Mouse (Mus musculus) lung, adult 2 months (tissue): ENCODE results near the gene Prg2. TPM values are rescaled to one million over a fixed set of nuclear protein-coding genes. Genes with fewer than 3 reads are reported as not detected.

ENCODE experiments used
- DNase-seq: peaks from one replicate; pipeline ENCODE4 v3.0.0; 2022
- H3K4me1 ChIP-seq: fragments of 200-500 bp; 2 replicates; pipeline ENCODE4 v1.6.1; 2011; ENCODE audit warnings: low read length; ENCODE audit not compliant: control insufficient read depth, insufficient read depth
- H3K4me3 ChIP-seq: fragments of 200-500 bp; replicated peaks from 2 replicates; pipeline ENCODE3; 2011; ENCODE audit warnings: low read depth, mild to moderate bottlenecking, control low read depth, low read length; ENCODE audit errors: extremely low read depth
- CTCF ChIP-seq: fragments of 200-500 bp; IDR thresholded peaks from 2 replicates; pipeline ENCODE4 v1.5.1; 2011; ENCODE audit warnings: mild to moderate bottlenecking, low read length, control low read depth; ENCODE audit not compliant: insufficient read depth
- POLR2A ChIP-seq: fragments of 200-500 bp; IDR thresholded peaks from 2 replicates; pipeline ENCODE4 v1.6.1; 2011; ENCODE audit warnings: low read depth, mild to moderate bottlenecking, control low read depth, low read length, borderline replicate concordance; ENCODE audit errors: extremely low read depth
- WGBS: fragments of 180-500 bp; shearing (Covaris S2); methylation state at CpG from one replicate; pipeline ENCODE4 v1.1.7; 2018; 5-methylcytosine and 5-hydroxymethylcytosine counted together
- polyA plus RNA-seq: library from polyadenylated mRNA; depleted of rRNA; stranded (reverse); fragments of >200 nt; gene quantifications from 2 replicates; pipeline ENCODE4 v1.2.3, GENCODE M21; 2012

The Prg2 gene
- polyA plus RNA-seq, 1 experiment, result 1.2 TPM

GRCm38 (mm10) chr2:84999486-85000181, 19.4 kb downstream of the Prg2 start:
- DNase-seq, result no peak
- 41% methylated on average over 3 of the region's 3 CpGs for WGBS
- no peak for TF ChIP-seq POLR2A
- TF ChIP-seq CTCF, result no peak
- Histone ChIP-seq H3K4me3 (no peak overlapping the region), H3K4me1 (peaks cover 6% of the 10 kb centered on the region)

GRCm38 (mm10) chr2:85001497-85001896, 21.2 kb downstream of the Prg2 start:
- TF ChIP-seq CTCF, result no peak
- 0 out of 2 replicates have a peak, but pooled peaks have one; percentile 24 for TF ChIP-seq POLR2A
- DNase-seq, result no peak
- Histone ChIP-seq H3K4me3 (no peak overlapping the region), H3K4me1 (peaks cover 6% of the 10 kb centered on the region)
- WGBS, result 42% methylated on average over 13 of the region's 13 CpGs

GRCm38 (mm10) chr2:85002575-85002974, 22.3 kb downstream of the Prg2 start:
- no peak for DNase-seq
- H3K4me1 ChIP-seq, result peaks cover 6% of the 10 kb centered on the region
- TF ChIP-seq CTCF (no peak), POLR2A (no peak)
- WGBS, result 81% methylated on average over 8 of the region's 8 CpGs
- no peak overlapping the region for H3K4me3 ChIP-seq

- 88% methylated on average over 4 of the region's 4 CpGs for WGBS
- DNase-seq, result no peak
- TF ChIP-seq CTCF (no peak), POLR2A (no peak)
- Histone ChIP-seq H3K4me3 (no peak overlapping the region), H3K4me1 (peaks cover 6% of the 10 kb centered on the region)
Observed at GRCm38 (mm10) chr2:85004341-85004740, 24.1 kb downstream of the Prg2 start.

GRCm38 (mm10) chr2:85006600-85006999, 26.3 kb downstream of the Prg2 start:
- no peak for DNase-seq
- Histone ChIP-seq H3K4me1 (peaks cover 2% of the 10 kb centered on the region; the same call in 1 of the 2 replicates), H3K4me3 (no peak overlapping the region)
- no peak for TF ChIP-seq POLR2A
- no peak for TF ChIP-seq CTCF
- 84% methylated on average over 7 of the region's 7 CpGs for WGBS

- 24% methylated on average over 4 of the region's 4 CpGs for WGBS
- H3K4me1 ChIP-seq, result no peaks in the 10 kb centered on the region
- TF ChIP-seq POLR2A (no peak), CTCF (0 out of 2 replicates have a peak, but pooled peaks have one; percentile 7)
- no peak for DNase-seq
- no peak overlapping the region for H3K4me3 ChIP-seq
Observed at GRCm38 (mm10) chr2:85007729-85008128, 27.5 kb downstream of the Prg2 start.

GRCm38 (mm10) chr2:85009212-85009611, 29.0 kb downstream of the Prg2 start:
- Histone ChIP-seq H3K4me1 (no peaks in the 10 kb centered on the region), H3K4me3 (no peak overlapping the region)
- 67% methylated on average over 2 of the region's 2 CpGs for WGBS
- TF ChIP-seq CTCF, result no peak
- TF ChIP-seq POLR2A, result no peak
- DNase-seq, result no peak

- 37% methylated on average over 9 of the region's 9 CpGs for WGBS
- H3K4me3 ChIP-seq, result no peak overlapping the region
- no peaks in the 10 kb centered on the region for H3K4me1 ChIP-seq
- TF ChIP-seq POLR2A, result no peak
- TF ChIP-seq CTCF, result no peak
- no peak for DNase-seq
Observed at GRCm38 (mm10) chr2:85011906-85012604, 31.8 kb downstream of the Prg2 start.

GRCm38 (mm10) chr2:85012679-85013078, 32.4 kb downstream of the Prg2 start:
- Histone ChIP-seq H3K4me3 (no peak overlapping the region), H3K4me1 (no peaks in the 10 kb centered on the region)
- no peak for DNase-seq
- 82% methylated on average over 14 of the region's 14 CpGs for WGBS
- TF ChIP-seq POLR2A, result no peak
- no peak for TF ChIP-seq CTCF
